ENCODE assay signal across 20 mouse cellular contexts in genomic region chr8:96128329-96128728, GRCm38 (mm10).
DNase-seq lines count a peak whose midpoint lies in the region; TF ChIP-seq lines count a peak whose summit lies in the region.
"Had no signal": no experiment of that assay in that cellular context is flagged by ENCODE, and none has a peak within 500 bp of the region (broad histone marks: within the 10 kb centered on the region; RNA-seq: fewer than 3 reads in every experiment).

No protein-coding gene starts in this region.

- DNase-seq in embryo, embryonic 10.5 days (ENCODE audit: low spot score): peak; percentile 17
- DNase-seq in embryo, embryonic 11 days: no peak
- no peak for DNase-seq in left cerebral cortex, adult 2 months (ENCODE audit: extremely low spot score in 1 of 2, low spot score in 2 of 2)
- DNase-seq in left cerebral cortex, adult 18-20 months (ENCODE audit: low spot score in 2 of 2): no peak
- DNase-seq in MEL-GATA-1-ER (ENCODE audit: extremely low read depth, low read depth): peak; percentile 6
- peak; percentile 6 for DNase-seq in forelimb bud, embryonic 11.5 days (ENCODE audit: low read depth, low spot score)
- DNase-seq in B cell, adult 2 months: no peak
- DNase-seq in kidney, adult 8-10 months: no peak
- DNase-seq: cerebellum, adult 9-10 months; heart, postnatal 36 days; kidney, adult 18-20 months; kidney, postnatal 25 days; right cerebral cortex, postnatal 25 days; thymus, adult 2 months had no signal

- intact Hi-C loops in left cerebral cortex, adult 2 months (cut with DNase I): no loop called here

- TF ChIP-seq CTCF in left cerebral cortex, adult 2 months (IDR thresholded peaks at IDR 0.05): peak; percentile 32

- no peak overlapping the region for H3K4me3 ChIP-seq in left cerebral cortex, adult 2 months
- H3K4me3 ChIP-seq: embryonic facial prominence, embryonic 12.5 days; hindbrain, embryonic 15.5 days; limb, embryonic 13.5 days; midbrain, embryonic 13.5 days; neural tube, embryonic 13.5 days had no signal

- H3K27ac ChIP-seq in left cerebral cortex, adult 2 months: no peak overlapping the region
- H3K27ac ChIP-seq: embryonic facial prominence, embryonic 12.5 days; hindbrain, embryonic 15.5 days; limb, embryonic 13.5 days; liver, embryonic 14.5 days; midbrain, embryonic 13.5 days; neural tube, embryonic 13.5 days had no signal

Comparison
In these comparisons a context has a peak if more than half of its experiments do, and no peak if none do; other contexts are left out.
1. DNase-seq: peak in embryo, embryonic 10.5 days (single experiment), MEL-GATA-1-ER (single experiment) and forelimb bud, embryonic 11.5 days (single experiment); none in embryo, embryonic 11 days (single experiment), left cerebral cortex, adult 2 months (0 of 2), left cerebral cortex, adult 18-20 months (0 of 2), B cell, adult 2 months (0 of 2) and kidney, adult 8-10 months (0 of 2).